Mouse (Mus musculus): ENCODE measurements around the gene Vmn1r210. TPM values are rescaled to one million over a fixed set of nuclear protein-coding genes. Genes with fewer than 3 reads are reported as not detected.
"Not testable (repeated sequence)": the region's sequence is repeated elsewhere in the genome, so short reads cannot be mapped to it uniquely, and the experiment has no call there.

Gene Vmn1r210
- total RNA-seq (2021) = not detected
- long read RNA-seq, experiment 1 = 0 reads
- long read RNA-seq, experiment 2 = 0 reads

DNA sequence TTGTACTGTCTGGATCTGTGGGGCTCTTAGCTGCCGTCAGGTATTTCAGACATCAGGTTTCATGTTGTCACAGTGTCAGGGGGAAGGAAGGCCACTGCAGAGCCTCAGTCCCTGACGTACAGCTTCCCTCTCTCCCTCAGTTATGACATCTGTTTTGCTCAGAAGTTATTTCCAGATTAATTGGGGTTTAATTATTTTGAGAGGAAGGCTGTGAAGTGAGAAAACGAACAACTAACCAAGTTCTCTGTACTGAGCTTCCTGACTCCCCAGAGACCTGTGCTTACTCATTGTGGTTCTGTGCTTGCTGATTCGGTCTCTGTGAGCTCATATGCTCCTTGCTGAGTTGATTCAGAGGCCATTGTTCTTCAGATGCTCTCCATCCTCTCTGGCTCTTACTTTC is at the start of gene Vmn1r210:
Gene Vmn1r210 (minus strand): TSS at position 101 of the 400 bp plus-strand sequence.
- DNase-seq = no peak
- intact Hi-C loops (cut with DNase I; ENCODE audit: low total_unique reads) = no loop called here

DNA sequence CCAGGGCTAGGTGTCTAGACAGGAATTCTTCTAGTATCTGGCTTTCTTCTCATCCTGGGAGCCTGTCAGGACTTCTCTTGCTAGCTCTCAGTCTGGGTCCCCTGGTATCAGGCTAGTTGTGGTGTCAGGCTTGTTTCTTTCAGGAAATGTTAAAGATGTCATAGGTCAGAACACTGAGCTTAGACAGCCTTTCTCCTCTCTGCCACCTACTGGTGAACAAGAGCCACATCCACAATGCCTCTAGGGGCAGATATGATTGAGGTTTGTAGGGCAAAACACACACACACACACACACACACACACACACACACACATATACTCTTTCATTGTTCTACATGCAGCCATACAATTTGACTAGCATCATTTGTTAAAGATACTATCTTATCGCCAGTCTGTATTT is 48.1 kb upstream of the Vmn1r210 start:
- intact Hi-C loops (cut with DNase I; ENCODE audit: low total_unique reads) = no loop called here

DNA sequence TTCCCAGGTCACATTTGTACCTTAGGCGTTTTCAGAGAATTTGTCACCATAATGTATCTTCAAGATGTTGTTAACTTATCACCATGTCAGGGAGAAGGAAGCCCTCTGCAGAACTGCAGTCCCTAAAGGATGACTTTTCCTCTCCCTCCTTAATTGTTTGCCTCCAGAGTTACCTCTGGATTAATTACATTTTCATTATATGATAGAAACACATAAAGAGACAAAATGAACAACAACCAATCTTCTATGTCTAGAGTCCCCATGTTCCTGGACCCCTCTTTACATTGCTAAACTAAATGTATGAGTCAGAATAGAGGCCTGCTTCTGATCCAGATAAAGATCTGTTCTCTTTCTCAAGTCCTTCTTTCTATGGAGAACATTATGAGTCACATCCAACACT is 26.3 kb upstream of the Vmn1r210 start, which contains the start of gene Vmn1r211:
Gene Vmn1r211 (minus strand): TSS at position 101 of the 400 bp plus-strand sequence.
- DNase-seq = no peak
- intact Hi-C loops (cut with DNase I; ENCODE audit: low total_unique reads) = no loop called here

More for the DNA sequence above, 48.1 kb upstream of the Vmn1r210 start:
- no peak for DNase-seq

DNA sequence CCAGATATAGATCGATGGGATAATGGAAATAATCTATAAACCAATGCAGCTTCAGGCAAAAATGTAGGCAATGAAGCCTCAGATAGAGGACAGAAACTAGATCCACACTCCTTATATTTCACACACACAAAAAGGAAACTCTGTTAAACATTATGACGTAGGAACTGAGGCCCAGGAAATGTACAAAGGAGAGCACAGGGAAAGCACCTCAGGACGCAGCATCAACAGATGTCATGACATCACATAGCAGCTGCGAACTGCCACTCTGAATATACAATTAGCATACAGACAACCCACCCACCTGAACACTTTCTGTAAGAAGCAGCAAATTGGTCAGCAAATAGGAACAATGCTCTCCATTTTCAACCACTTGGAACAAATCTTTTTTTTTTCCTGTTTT is 23.6 kb upstream of the Vmn1r210 start:
- DNase-seq = no peak
- intact Hi-C loops (cut with DNase I; ENCODE audit: low total_unique reads) = no loop called here

GRCm38 (mm10) chr13:22846798-22847197 is 15.7 kb upstream of the Vmn1r210 start:
- intact Hi-C loops (cut with DNase I; ENCODE audit: low total_unique reads) = no loop called here

DNA sequence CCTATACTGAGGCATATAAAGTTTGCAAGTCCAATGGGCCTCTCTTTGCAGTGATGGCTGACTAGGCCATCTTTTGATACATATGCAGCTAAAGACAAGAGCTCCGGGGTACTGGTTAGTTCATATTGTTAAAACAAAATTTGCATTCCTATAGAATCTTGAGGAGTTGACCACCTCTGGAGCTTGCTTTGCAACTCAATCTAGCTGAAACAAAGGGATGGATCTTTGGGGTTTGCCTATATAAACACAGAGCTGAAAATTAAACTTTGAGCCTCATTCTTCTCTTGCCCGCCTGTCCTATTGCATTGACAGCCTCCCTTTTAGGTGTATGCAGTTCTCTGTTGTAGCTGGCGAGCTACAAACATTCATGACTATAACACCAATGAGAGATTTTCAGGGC is 13.2 kb upstream of the Vmn1r210 start:
- intact Hi-C loops (cut with DNase I; ENCODE audit: low total_unique reads); DNase-seq: not testable (repeated sequence)

More at GRCm38 (mm10) chr13:22846798-22847197, 15.7 kb upstream of the Vmn1r210 start:
- no peak for DNase-seq

- intact Hi-C loops (cut with DNase I; ENCODE audit: low total_unique reads); DNase-seq: not testable (repeated sequence)
Observed at GRCm38 (mm10) chr13:22829395-22829794, 1.8 kb downstream of the Vmn1r210 start.

DNA sequence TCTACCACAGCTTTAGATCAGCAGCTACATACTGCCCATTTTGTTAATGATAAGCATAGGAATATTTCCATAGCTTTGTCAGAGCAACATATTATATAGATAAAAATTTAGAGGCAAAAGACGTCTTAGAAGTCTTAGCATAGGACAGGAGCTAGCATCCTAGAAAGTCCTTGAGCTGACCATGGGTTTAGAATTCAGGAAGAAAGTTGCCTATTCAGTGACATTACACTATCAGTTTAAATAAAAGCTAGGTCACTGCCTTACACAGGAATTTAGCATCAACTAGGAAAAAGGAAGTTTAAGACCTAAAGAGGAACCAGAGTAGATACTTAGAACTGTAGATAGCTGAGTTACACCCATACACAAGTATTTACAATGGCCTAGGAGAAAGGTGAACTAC is 9.5 kb downstream of the Vmn1r210 start:
- intact Hi-C loops (cut with DNase I; ENCODE audit: low total_unique reads) = not testable (repeated sequence)

GRCm38 (mm10) chr13:22809582-22809981 is 21.6 kb downstream of the Vmn1r210 start, which contains the start of gene Vmn1r209:
Vmn1r209 (minus strand) TSS chr13:22809682.
- intact Hi-C loops (cut with DNase I; ENCODE audit: low total_unique reads) = not testable (repeated sequence)

More for the DNA sequence above, 9.5 kb downstream of the Vmn1r210 start:
- not testable (repeated sequence) for DNase-seq

DNA sequence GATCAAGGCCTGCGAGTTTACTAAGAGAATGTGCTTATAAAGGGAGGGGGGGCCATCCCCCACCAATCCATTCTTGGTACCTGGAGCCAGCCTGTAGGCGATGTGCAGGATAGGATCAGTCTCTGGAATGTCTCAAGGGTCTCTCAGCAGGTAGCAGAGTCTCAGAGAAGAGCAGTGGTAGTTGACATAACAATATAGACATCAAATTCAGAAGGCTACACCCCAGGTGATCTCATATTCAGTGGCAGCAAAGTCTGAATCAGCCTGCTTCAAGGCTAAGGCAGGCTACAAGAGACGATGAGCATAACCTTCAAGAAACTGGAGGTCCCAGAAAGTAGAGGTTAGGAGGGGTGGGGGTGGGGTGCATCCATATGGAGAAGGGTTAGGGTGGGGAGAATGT is 43.1 kb downstream of the Vmn1r210 start:
- DNase-seq; intact Hi-C loops (cut with DNase I; ENCODE audit: low total_unique reads): not testable (repeated sequence)

More at GRCm38 (mm10) chr13:22809582-22809981, 21.6 kb downstream of the Vmn1r210 start, which contains the start of gene Vmn1r209:
- not testable (repeated sequence) for DNase-seq

DNA sequence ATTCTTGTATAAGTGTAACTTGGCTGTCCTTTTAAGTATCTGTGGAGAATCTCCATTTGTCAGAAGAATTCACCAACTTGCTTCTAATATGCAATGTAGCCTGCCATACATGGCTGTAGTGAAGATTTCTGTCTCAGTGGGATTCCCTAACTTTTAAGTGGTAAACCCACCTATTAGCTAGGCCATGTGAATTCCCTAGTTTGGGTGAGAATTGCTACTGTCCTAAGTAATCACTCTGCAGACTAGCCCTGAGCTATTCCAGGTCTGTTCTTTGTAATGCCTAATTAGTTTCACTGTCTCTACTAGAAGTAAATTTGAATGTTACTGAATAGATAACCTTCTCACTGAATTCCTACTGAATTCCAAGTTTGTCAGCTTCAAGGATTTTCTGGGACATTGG is 47.0 kb downstream of the Vmn1r210 start:
- DNase-seq; intact Hi-C loops (cut with DNase I; ENCODE audit: low total_unique reads): not testable (repeated sequence)

- DNase-seq; intact Hi-C loops (cut with DNase I; ENCODE audit: low total_unique reads): not testable (repeated sequence)
Observed at GRCm38 (mm10) chr13:22777300-22777699, 53.8 kb downstream of the Vmn1r210 start, which contains the start of gene Vmn1r208. Vmn1r208 (minus strand) TSS chr13:22777400.

Other genes starting within 250 kb of the Vmn1r210 start
- gene Vmn1r205, start 238.3 kb downstream of the Vmn1r210 start, total RNA-seq (2021) = not detected
- gene Vmn1r206, start 207.1 kb downstream of the Vmn1r210 start, total RNA-seq (2021) = not detected
- gene Vmn1r207-ps, start 101.7 kb downstream of the Vmn1r210 start, total RNA-seq (2021) = not detected
- not detected for gene Vmn1r208, start 53.9 kb downstream of the Vmn1r210 start, total RNA-seq (2021)
- not detected for gene Vmn1r209, start 21.7 kb downstream of the Vmn1r210 start, total RNA-seq (2021)
- gene Vmn1r211, start 26.2 kb upstream of the Vmn1r210 start, total RNA-seq (2021) = not detected
- not detected for gene Vmn1r212, start 52.9 kb upstream of the Vmn1r210 start, total RNA-seq (2021)
- gene Vmn1r213, start 176.3 kb upstream of the Vmn1r210 start, total RNA-seq (2021) = not detected
- not detected for gene Vmn1r214, start 199.1 kb upstream of the Vmn1r210 start, total RNA-seq (2021)
- gene Vmn1r215, start 236.7 kb upstream of the Vmn1r210 start, total RNA-seq (2021) = not detected